Mouse (Mus musculus) MEL (cell line): ENCODE data around the gene Ak3.

Source experiments
- BHLHE40 ChIP-seq: IDR thresholded peaks from 2 replicates; pipeline ENCODE4 v1.6.1; 2012; ENCODE audit warnings: low read depth, mild to moderate bottlenecking, inconsistent platforms, low read length, improper control_type of control experiment, borderline replicate concordance
- CTCF ChIP-seq, 3 experiments: IDR thresholded peaks in 2 of 3; conservative IDR thresholded peaks in 1 of 3; 2 replicates each; pipeline ENCODE4 v1.5.1; 2011 to 2012; ENCODE audit warnings: low read length in 3 of 3, low read depth in 2 of 3, mild to moderate bottlenecking in 2 of 3, improper control_type of control experiment in 1 of 3, inconsistent platforms in 1 of 3, mixed read lengths in 1 of 3, moderate library complexity in 1 of 3; ENCODE audit not compliant: control insufficient read depth in 1 of 3, insufficient read depth in 1 of 3, poor library complexity in 1 of 3, severe bottlenecking in 1 of 3
- EP300 ChIP-seq, 2 experiments: IDR thresholded peaks; 2 replicates each; pipeline ENCODE4 v1.6.1; 2011; ENCODE audit warnings: improper control_type of control experiment in 2 of 2, low read length in 2 of 2, low read depth in 1 of 2, mild to moderate bottlenecking in 1 of 2
- ETS1 ChIP-seq: IDR thresholded peaks from 2 replicates; pipeline ENCODE4 v1.6.1; 2012; ENCODE audit warnings: low read depth, mild to moderate bottlenecking, inconsistent platforms, low read length, improper control_type of control experiment, moderate library complexity
- POLR2A ChIP-seq, 2 experiments: IDR thresholded peaks; 2 replicates each; pipeline ENCODE4 v1.6.1; 2011 to 2012; ENCODE audit warnings: low read length in 2 of 2, mild to moderate bottlenecking in 2 of 2, control low read depth in 1 of 2, improper control_type of control experiment in 1 of 2, low read depth in 1 of 2, moderate library complexity in 1 of 2; ENCODE audit not compliant: control insufficient read depth in 1 of 2, insufficient read depth in 1 of 2, poor library complexity in 1 of 2
- POLR2AphosphoS5 ChIP-seq: IDR thresholded peaks from 2 replicates; pipeline ENCODE4 v1.6.1; 2012; ENCODE audit warnings: low read depth, borderline replicate concordance, mild to moderate bottlenecking, inconsistent platforms, low read length, moderate library complexity, mixed read lengths
- TAL1 ChIP-seq: IDR thresholded peaks from 2 replicates; pipeline ENCODE4 v1.6.1; 2012; ENCODE audit warnings: mild to moderate bottlenecking, inconsistent platforms, low read length, moderate library complexity, mixed read lengths
- TBP ChIP-seq: IDR thresholded peaks from 2 replicates; pipeline ENCODE4 v1.8.0; 2011; ENCODE audit warnings: low read depth, low read length, improper control_type of control experiment
- UBTF ChIP-seq: IDR thresholded peaks from 2 replicates; pipeline ENCODE4 v1.6.1; 2012; ENCODE audit warnings: low read depth, mild to moderate bottlenecking, inconsistent platforms, low read length, improper control_type of control experiment, moderate library complexity, borderline replicate concordance; ENCODE audit not compliant: insufficient read depth
- ZMIZ1 ChIP-seq: IDR thresholded peaks from 2 replicates; pipeline ENCODE4 v1.6.1; 2012; ENCODE audit warnings: low read depth, mild to moderate bottlenecking, inconsistent platforms, low read length, improper control_type of control experiment, moderate library complexity

DNA sequence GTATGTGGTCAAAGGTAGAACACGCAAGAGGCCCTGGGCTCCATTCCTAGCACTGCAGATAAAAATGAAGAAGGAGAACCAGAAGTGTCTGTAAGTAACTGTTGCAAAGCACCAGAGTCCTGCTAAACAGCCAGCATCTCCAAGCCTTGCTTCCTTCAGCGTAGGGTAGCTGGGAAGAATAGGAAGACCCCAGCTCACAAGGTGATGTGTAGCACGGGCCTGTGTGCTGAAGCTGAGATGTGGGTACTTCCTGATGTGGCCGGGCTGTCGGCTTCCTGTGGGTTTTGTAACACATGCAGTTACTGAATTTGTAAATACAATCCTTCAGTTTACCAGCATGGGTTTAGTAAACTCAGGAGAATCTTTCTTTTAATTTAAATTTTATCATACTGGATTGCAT lies 52.4 kb downstream of the Ak3 start:
- TF ChIP-seq UBTF (no peak), ETS1 (no peak), TBP (no peak), CTCF (IDR thresholded peaks at IDR 0.05 in 2 of 3, conservative IDR thresholded peaks at IDR 0.05 in 1 of 3; ENCODE audit: control insufficient read depth in 1 of 3, insufficient read depth in 1 of 3, low read depth in 2 of 3, low read length in 3 of 3, poor library complexity in 1 of 3, severe bottlenecking in 1 of 3) (no peak), POLR2A (IDR thresholded peaks at IDR 0.05; ENCODE audit: control insufficient read depth in 1 of 2, insufficient read depth in 1 of 2, low read depth in 1 of 2, low read length in 2 of 2, poor library complexity in 1 of 2) (no peak), TAL1 (no peak), POLR2AphosphoS5 (no peak), ZMIZ1 (no peak), EP300 (IDR thresholded peaks at IDR 0.05; ENCODE audit: low read depth in 1 of 2, low read length in 2 of 2) (no peak), BHLHE40 (no peak)
